Mouse (Mus musculus): Measurements from ENCODE around the gene Elmod1. TPM values are rescaled to one million over a fixed set of nuclear protein-coding genes. Genes with fewer than 3 reads are reported as not detected.

Elmod1 gene
- total RNA-seq, 1 experiment from 2014 or later = not detected

- no peak for ATAC-seq (replicated peaks; ENCODE audit: insufficient number of reproducible peaks, low FRiP score, low TSS enrichment, poor library complexity, severe bottlenecking)
Measured at GRCm38 (mm10) chr9:53915929-53916721, 59.0 kb downstream of the Elmod1 start.

GRCm38 (mm10) chr9:53910823-53911222 lies 64.3 kb downstream of the Elmod1 start:
- ATAC-seq (replicated peaks; ENCODE audit: insufficient number of reproducible peaks, low FRiP score, low TSS enrichment, poor library complexity, severe bottlenecking) = no peak

- no peak for ATAC-seq (replicated peaks; ENCODE audit: insufficient number of reproducible peaks, low FRiP score, low TSS enrichment, poor library complexity, severe bottlenecking)
Measured at GRCm38 (mm10) chr9:53910331-53910730, 64.8 kb downstream of the Elmod1 start.

- no peak for ATAC-seq (replicated peaks; ENCODE audit: insufficient number of reproducible peaks, low FRiP score, low TSS enrichment, poor library complexity, severe bottlenecking)
Measured at GRCm38 (mm10) chr9:53906798-53907197, 68.3 kb downstream of the Elmod1 start.

- ATAC-seq (replicated peaks; ENCODE audit: insufficient number of reproducible peaks, low FRiP score, low TSS enrichment, poor library complexity, severe bottlenecking) = no peak
Measured at GRCm38 (mm10) chr9:53905418-53905817, 69.7 kb downstream of the Elmod1 start.

- no peak for ATAC-seq (replicated peaks; ENCODE audit: insufficient number of reproducible peaks, low FRiP score, low TSS enrichment, poor library complexity, severe bottlenecking)
Measured at GRCm38 (mm10) chr9:53903215-53903842, 71.8 kb downstream of the Elmod1 start.

GRCm38 (mm10) chr9:53899836-53900235 lies 75.3 kb downstream of the Elmod1 start:
- no peak for ATAC-seq (replicated peaks; ENCODE audit: insufficient number of reproducible peaks, low FRiP score, low TSS enrichment, poor library complexity, severe bottlenecking)

GRCm38 (mm10) chr9:53895827-53896226 lies 79.3 kb downstream of the Elmod1 start:
- no peak for ATAC-seq (replicated peaks; ENCODE audit: insufficient number of reproducible peaks, low FRiP score, low TSS enrichment, poor library complexity, severe bottlenecking)

- no peak for ATAC-seq (replicated peaks; ENCODE audit: insufficient number of reproducible peaks, low FRiP score, low TSS enrichment, poor library complexity, severe bottlenecking)
Measured at GRCm38 (mm10) chr9:53890075-53890474, 85.0 kb downstream of the Elmod1 start.

GRCm38 (mm10) chr9:53883588-53884280 lies 91.4 kb downstream of the Elmod1 start:
- no peak for ATAC-seq (replicated peaks; ENCODE audit: insufficient number of reproducible peaks, low FRiP score, low TSS enrichment, poor library complexity, severe bottlenecking)

- no peak for ATAC-seq (replicated peaks; ENCODE audit: insufficient number of reproducible peaks, low FRiP score, low TSS enrichment, poor library complexity, severe bottlenecking)
Measured at GRCm38 (mm10) chr9:53877423-53877822, 97.7 kb downstream of the Elmod1 start.

- ATAC-seq (replicated peaks; ENCODE audit: insufficient number of reproducible peaks, low FRiP score, low TSS enrichment, poor library complexity, severe bottlenecking) = no peak
Measured at GRCm38 (mm10) chr9:53873239-53873638, 101.9 kb downstream of the Elmod1 start.

Other genes with a start within 250 kb of the Elmod1 start
- 0.57 to 2.5 TPM (median 0.64 TPM) in 3 replicates for gene Slc35f2, start 203.8 kb downstream of the Elmod1 start, total RNA-seq (2017)
- gene Sln, start 125.1 kb downstream of the Elmod1 start, total RNA-seq (2017) = not detected in 3 replicates
- not detected in 3 replicates for gene Tnfaip8l3, start 93.1 kb upstream of the Elmod1 start, total RNA-seq (2017)